Mouse (Mus musculus) T-cell, adult 2 months (primary cell): Measurements from ENCODE around the gene Enc1.

Experiments used
- DNase-seq: peaks from one replicate; pipeline ENCODE4 v3.0.0; 2022; ENCODE audit warnings: low spot score

Enc1 gene

GRCm38 (mm10) chr13:97292451-97293245 lies 51.7 kb downstream of the Enc1 start:
- no peak for DNase-seq

- no peak for DNase-seq
Observed at GRCm38 (mm10) chr13:97295101-97295852, 54.4 kb downstream of the Enc1 start.

GRCm38 (mm10) chr13:97295853-97296219 lies 54.9 kb downstream of the Enc1 start:
- DNase-seq: no peak

- DNase-seq: no peak
Observed at GRCm38 (mm10) chr13:97296281-97296680, 55.4 kb downstream of the Enc1 start.

GRCm38 (mm10) chr13:97296757-97297156 lies 55.9 kb downstream of the Enc1 start:
- no peak for DNase-seq

- DNase-seq: no peak
Observed at GRCm38 (mm10) chr13:97297418-97298050, 56.6 kb downstream of the Enc1 start.

- no peak for DNase-seq
Observed at GRCm38 (mm10) chr13:97298896-97299295, 58.0 kb downstream of the Enc1 start.

GRCm38 (mm10) chr13:97299877-97300873 lies 59.3 kb downstream of the Enc1 start:
- DNase-seq: no peak
